Mouse (Mus musculus) urinary bladder, postnatal 14 days (tissue): Measurements from ENCODE around the gene Sema6d.

Experiments used
- DNase-seq: peaks from one replicate; pipeline ENCODE4 v3.0.0; 2021; ENCODE audit warnings: low spot score

Sema6d gene

GRCm38 (mm10) chr2:124613671-124614210, 524.0 kb downstream of the Sema6d start:
- DNase-seq: no peak

- no peak for DNase-seq
Measured at GRCm38 (mm10) chr2:124616746-124617145, 527.0 kb downstream of the Sema6d start.

- no peak for DNase-seq
Measured at GRCm38 (mm10) chr2:124617440-124617839, 527.7 kb downstream of the Sema6d start.

GRCm38 (mm10) chr2:124618091-124618490, 528.3 kb downstream of the Sema6d start:
- DNase-seq: no peak

GRCm38 (mm10) chr2:124618526-124619219, 528.9 kb downstream of the Sema6d start:
- DNase-seq: no peak

- DNase-seq: no peak
Measured at GRCm38 (mm10) chr2:124620470-124620869, 530.7 kb downstream of the Sema6d start.

GRCm38 (mm10) chr2:124621972-124622621, 532.3 kb downstream of the Sema6d start:
- DNase-seq: no peak

- DNase-seq: no peak
Measured at GRCm38 (mm10) chr2:124624247-124624929, 534.6 kb downstream of the Sema6d start.

GRCm38 (mm10) chr2:124626425-124626824, 536.7 kb downstream of the Sema6d start:
- no peak for DNase-seq

- DNase-seq: no peak
Measured at GRCm38 (mm10) chr2:124627664-124628063, 537.9 kb downstream of the Sema6d start.

- DNase-seq: no peak
Measured at GRCm38 (mm10) chr2:124628701-124629100, 538.9 kb downstream of the Sema6d start.

- no peak for DNase-seq
Measured at GRCm38 (mm10) chr2:124634400-124634998, 544.7 kb downstream of the Sema6d start.

GRCm38 (mm10) chr2:124635271-124635865, 545.6 kb downstream of the Sema6d start:
- DNase-seq: no peak

GRCm38 (mm10) chr2:124637080-124637479, 547.3 kb downstream of the Sema6d start:
- no peak for DNase-seq

- DNase-seq: no peak
Measured at GRCm38 (mm10) chr2:124639221-124639963, 549.6 kb downstream of the Sema6d start.

GRCm38 (mm10) chr2:124640500-124641193, 550.9 kb downstream of the Sema6d start:
- DNase-seq: no peak

GRCm38 (mm10) chr2:124641194-124641558, 551.4 kb downstream of the Sema6d start:
- DNase-seq: no peak

- DNase-seq: no peak
Measured at GRCm38 (mm10) chr2:124642131-124642530, 552.4 kb downstream of the Sema6d start.

GRCm38 (mm10) chr2:124650609-124651008, 560.8 kb downstream of the Sema6d start:
- no peak for DNase-seq

GRCm38 (mm10) chr2:124651146-124651545, 561.4 kb downstream of the Sema6d start:
- DNase-seq: peak; percentile 14

- DNase-seq: no peak
Measured at GRCm38 (mm10) chr2:124653161-124653560, 563.4 kb downstream of the Sema6d start.
